Mouse (Mus musculus) NIH3T3 (cell line): ENCODE results near the gene Acss2.

Experiments used
- DNase-seq: peaks from one replicate; pipeline ENCODE4 v3.0.0-alpha.2; 2012; ENCODE audit warnings: low read depth

Acss2 gene

GRCm38 (mm10) chr2:155517455-155518423, at the start of gene Acss2, which contains the start of gene Ggt7:
Gene Acss2 (plus strand): TSS chr2:155517948.
Gene Ggt7 (minus strand): TSS chr2:155518237.
- DNase-seq, result peak; percentile 98

- peak; percentile 69 for DNase-seq
These were observed 44.8 kb upstream of the Acss2 start for GRCm38 (mm10) chr2:155472671-155473569.

DNA sequence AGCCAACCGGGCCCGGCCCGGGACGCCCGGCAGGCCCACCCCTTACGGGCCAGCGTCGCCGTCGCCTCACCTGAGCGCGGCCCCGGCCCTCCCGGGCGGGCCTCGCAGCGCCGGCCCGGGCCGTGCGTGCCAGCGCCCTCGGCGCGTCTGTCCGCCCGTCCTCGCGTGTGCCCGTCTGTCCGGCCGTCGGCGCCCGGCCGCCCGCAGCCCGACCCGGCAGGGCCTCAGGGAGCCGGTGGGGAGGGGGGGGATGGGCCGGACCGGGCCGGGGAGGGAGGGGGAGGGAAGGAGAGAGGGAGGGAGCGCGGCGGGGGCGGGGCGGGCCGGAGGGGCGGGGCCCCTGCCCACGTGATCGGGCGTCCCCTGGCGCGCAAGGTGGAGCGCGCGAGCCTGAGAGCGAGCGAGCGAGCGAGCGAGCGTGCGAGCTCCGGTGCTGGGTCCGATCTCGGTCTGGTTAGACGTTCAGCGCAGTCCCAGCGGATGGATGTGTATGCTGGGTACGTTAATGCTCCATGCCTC, 44.1 kb upstream of the Acss2 start, which contains the start of gene Ncoa6:
Gene Ncoa6, minus strand, starts transcription at position 325 of the 519 bp plus-strand sequence.
- peak; percentile 90 for DNase-seq

GRCm38 (mm10) chr2:155482021-155482420, 35.7 kb upstream of the Acss2 start:
- peak; percentile 88 for DNase-seq

DNA sequence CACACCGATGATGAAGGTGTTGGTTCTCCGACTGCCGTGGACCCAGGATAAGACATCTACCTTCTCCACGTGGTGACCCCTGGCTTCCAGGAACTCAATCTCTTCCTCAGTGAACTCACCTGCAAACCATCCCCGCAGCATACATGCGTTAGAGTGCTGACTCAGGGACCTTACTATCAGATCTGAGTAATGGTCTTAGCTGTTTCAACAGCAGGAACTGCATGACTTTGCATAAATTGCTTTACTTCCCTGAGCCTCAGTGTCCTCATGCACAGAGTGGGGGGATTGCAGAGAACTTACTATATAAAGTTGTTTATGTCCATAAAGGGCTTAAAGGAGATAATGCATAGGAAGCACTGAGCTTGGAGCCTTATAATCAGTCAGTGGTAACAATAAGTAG, 26.8 kb upstream of the Acss2 start:
- DNase-seq, result no peak

DNA sequence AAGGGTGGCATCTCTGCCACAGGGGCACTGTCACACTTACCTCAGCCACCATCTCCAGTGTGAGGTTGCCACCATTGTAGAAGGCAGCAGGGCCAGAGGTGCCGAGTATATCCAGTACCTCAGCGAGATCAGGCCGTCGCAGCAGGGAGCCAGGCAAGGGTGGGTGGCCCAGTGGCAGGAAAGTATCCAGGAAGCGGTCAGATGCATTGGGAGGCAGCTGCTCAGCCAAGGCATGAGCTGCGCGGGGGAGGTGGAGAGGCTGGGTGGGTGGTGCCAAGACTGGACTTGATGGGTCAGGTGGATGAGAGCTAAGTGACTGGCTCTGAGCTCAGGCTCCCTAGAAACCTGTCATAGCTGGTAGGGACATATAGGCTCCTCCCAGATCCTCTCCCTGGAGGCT, 15.2 kb upstream of the Acss2 start:
- no peak for DNase-seq

DNA sequence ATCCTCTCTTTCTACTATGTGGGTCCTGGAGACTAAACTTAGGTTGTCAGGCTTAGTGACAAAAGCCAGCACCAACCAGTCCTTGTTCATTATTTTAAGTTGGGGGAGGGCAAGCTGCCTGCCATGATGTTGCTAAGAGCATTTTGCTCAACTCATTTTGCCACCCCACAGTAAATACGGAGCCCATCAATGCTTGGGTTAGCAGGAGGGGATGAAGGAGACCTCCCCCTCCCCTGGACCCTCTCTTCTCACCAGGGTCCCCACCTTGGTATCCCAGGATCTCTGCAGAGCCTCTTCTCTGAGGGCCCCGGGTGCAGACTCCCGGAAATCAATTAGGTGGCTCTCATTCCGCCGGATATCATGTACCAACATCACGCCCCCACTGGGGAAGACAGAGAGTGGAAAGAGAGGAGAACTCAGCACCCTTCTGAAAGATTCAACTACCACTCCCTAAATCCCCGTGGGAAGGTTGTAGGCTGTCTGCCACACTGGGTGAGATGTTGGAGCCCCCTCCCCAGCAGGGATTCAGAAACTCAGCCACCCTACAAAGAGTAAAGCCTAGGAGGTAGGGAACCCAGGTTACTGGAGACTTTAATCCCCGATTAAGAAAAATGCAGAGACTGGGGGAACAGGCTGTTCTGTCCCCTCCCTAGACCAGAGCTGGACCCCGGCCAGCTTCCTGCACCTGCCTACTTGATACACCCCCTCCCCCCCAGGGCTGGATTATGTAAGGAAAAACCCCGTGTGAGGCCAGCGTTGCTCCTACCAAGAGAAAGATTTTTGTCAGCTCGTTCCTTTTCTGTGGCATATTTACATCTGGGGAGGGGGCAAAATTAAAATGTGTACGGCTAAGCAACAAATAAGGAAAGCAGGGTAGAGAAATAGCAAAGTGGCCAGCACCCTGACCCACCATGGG, 13.1 kb upstream of the Acss2 start:
- no peak for DNase-seq

DNA sequence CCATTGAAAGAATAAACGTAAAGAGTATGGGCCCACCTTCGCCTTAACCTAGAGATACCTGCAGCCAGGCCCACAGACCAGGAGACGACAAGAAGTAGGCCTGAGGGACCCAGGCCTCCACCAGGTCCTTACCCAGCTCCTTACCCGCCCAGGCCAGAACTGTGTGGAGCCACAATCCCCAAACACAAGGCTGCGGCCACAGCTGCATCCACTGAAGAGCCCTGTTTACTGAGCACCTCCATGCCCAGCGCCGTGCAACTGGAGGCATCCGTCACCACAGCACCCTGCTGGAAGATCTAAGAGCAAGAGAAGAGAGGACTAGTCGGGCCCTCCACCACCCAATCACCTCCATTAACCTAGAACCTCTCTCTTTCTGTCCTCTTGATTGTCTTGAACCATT, 11.9 kb upstream of the Acss2 start:
- DNase-seq, result no peak

GRCm38 (mm10) chr2:155507721-155508470, 9.9 kb upstream of the Acss2 start:
- no peak for DNase-seq

DNA sequence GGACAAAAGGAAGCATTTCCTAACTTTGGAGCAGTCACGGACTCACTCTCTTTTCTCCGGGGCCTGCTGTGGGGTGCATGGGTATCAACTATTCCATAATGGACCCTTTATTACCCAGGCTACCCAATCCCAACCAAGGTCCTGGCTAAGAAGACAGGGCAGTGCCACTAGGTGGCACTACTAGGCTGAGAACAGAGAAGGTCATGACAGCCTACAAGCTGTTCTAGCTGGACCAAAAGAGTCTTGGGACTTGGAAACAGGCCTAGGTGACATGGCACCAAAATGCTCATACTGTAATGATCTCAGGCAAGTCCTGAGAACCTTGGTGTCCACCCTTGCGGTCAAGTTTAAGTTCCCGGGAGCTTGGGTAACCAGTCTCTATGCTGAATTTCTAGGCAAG, 5.3 kb upstream of the Acss2 start:
- DNase-seq, result peak; percentile 79

GRCm38 (mm10) chr2:155513543-155513942, 4.2 kb upstream of the Acss2 start:
- no peak for DNase-seq

DNA sequence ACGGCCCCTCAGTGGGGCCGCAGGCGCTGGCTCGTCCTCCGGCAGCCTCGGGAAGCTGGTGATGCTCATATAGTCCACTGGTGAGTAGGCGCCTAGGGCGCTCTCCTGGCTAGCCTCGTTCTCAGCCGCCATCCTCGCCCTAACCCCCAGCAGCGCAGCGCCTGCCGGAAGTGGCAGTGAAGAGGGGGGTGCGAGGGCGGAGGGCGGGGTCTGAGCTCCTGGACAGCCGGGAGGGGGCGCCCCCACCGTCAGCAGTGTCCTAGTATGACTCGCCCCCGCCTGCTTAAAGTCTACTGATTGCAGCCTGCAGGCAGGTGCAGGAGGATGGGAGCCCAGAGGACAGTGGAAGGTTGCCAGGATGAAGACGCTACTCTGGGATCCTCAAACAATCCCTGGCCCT, 3.1 kb upstream of the Acss2 start:
- peak; percentile 78 for DNase-seq

DNA sequence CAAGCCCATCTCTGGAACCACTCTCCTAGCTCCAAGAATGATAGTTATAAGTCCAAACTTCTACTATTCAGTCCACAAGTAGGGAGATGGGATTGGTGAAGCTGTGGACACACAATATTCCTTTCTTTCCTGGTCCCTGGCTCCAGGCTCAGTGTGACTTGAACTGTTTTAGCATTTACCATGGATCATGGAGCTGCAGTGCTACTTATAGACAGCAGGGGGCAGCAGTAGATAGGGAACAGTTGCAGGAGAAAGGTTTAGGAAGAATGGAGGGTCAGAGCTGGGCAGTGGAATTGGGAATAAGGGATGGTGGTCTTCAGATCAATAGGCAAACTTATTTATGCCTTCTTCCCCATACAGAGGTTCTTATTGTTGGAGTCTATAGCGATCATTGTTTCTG, 1.8 kb upstream of the Acss2 start:
- peak; percentile 74 for DNase-seq

DNA sequence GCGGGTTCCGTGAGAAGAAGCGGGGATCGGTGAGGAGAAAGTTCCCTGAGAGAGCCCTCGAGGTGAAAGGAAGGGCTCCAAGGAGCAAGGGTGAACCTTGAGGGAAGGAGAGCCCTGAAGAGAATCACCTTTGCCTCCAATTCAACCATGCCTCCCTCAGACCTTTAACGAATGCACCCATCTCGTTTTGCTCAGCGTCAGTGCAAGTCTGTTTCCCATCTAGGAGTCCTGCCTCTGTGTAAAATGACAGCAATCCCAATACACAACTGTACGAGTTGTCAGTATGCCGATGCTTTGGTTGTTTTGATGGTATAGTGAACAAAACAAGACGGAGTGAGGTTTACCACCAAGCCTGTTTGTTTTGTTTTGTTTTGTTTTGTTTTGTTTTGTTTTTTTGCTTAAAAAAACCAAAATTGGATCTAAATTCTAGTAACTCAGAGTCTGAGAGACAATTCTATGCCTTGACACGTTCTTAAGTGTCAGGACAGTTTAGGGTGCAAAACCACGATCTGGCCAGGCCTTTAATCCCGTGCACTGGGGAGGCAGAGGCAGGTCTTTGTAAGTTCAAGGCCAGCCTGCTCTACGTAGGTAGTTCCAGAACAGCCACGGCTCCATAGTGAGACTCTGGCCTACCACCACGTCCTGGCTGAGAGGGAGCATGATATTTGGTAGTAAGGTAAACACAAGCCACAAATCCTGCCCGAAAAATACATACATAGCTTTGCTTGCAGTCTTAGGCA, 953 bp downstream of the Acss2 start:
- peak; percentile 14 for DNase-seq

DNA sequence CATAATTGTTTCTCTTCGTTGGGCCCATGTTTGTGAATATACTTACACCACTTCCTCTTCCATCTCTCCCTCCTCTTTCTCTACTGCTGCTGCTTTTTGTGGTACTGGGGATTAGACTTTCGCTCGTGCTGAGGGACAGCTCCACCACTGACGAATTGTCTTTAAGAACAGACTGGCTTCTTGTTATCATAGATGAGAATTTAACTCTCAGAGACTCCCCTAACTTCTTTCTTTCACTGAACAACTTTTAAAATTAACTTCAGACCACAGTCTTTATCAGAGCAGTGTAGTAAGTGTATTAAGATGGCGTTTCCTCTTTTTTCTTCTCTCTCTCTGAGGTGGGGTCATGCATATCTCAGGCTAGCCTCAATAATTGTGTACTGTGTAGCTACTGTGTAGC, 6.0 kb downstream of the Acss2 start:
- DNase-seq, result no peak

DNA sequence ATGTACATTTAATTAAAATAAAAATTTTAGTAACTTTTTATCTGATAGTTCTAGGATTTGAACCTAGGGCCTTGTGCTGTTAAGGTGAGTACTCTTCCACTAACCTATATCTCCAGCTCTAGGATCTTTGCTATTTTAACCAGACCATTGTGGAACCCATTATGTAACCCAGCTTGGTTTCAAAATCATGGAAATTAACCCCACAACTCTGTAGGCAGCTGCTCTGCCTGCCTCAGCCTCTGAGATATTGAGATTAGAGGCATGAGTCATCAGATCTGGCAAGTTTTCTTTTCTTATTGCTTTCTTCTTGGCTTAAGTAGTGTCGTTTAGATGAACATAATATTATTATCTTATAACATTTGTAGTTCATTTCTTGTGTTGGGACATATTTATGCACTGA, 6.6 kb downstream of the Acss2 start:
- DNase-seq, result peak; percentile 44

DNA sequence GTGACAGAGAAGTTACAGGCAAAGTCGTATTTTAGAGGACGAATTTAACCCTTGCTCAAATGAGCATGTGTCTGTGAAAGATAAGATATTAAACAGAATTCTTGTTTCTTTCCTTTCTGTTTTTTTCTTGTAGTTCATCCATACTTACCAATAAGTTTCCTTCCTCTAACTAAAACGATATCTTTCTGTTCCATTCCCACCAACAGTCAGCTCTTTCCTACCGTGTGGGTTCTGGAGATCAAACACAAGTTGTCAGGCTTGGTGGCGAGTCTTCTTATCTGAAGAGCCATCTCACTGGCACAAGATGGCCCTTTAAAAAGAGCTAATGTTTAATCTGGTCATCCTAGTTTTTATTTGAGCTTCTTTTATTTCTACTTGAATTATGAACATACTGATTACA, 9.6 kb downstream of the Acss2 start:
- no peak for DNase-seq

DNA sequence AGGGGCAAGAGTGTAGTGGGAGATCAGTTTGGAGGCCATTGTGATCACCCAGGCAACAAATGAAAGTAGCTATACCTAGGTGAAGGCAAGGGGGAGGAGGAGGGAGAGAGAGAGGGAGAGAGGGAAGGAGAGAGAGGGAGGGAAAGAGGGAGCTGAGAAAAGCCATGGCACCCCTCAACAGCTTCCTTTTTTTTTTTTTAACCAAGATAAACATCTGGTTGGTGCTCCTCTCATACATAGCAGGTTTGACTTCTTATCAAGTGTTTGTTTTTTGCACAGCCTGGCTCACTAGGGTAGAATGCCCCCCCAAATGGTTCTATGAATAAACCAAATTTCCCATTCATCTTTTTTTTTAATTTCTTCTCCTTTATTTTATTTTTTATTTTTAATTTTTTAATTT, 18.5 kb downstream of the Acss2 start:
- DNase-seq, result no peak

GRCm38 (mm10) chr2:155537761-155538462, 20.2 kb downstream of the Acss2 start:
- peak; percentile 55 for DNase-seq
